Mouse (Mus musculus) neural tube, embryonic 15.5 days (tissue): Measurements from ENCODE around the gene Stoml2. TPM values are rescaled to one million over a fixed set of nuclear protein-coding genes. Genes with fewer than 3 reads are reported as not detected.
A peak's percentile ranks its signal among the peaks of the same experiment; 100 is the strongest.
"Not testable (repeated sequence)": the region's sequence is repeated elsewhere in the genome, so short reads cannot be mapped to it uniquely, and the experiment has no call there.

Experiments used
- ATAC-seq: fragments of 200-750 bp; cut with Nextera tagmentation; 2 replicates; pipeline ENCODE4 v1.8.0; 2017; ENCODE audit warnings: mild to moderate bottlenecking, moderate TSS enrichment, moderate library complexity; ENCODE audit not compliant: low FRiP score
- H3K27ac ChIP-seq: fragments of 300-500 bp; sonication (generic); replicated peaks from 2 replicates; pipeline ENCODE4 v1.5.1; 2015; ENCODE audit warnings: mild to moderate bottlenecking, inconsistent platforms
- H3K27me3 ChIP-seq: fragments of 300-500 bp; sonication (generic); replicated peaks from 2 replicates; pipeline ENCODE4 v1.6.1; 2015; ENCODE audit warnings: inconsistent platforms
- H3K36me3 ChIP-seq: fragments of 300-500 bp; sonication (generic); 2 replicates; pipeline ENCODE4 v1.6.1; 2015; ENCODE audit warnings: inconsistent platforms
- H3K4me1 ChIP-seq: fragments of 300-500 bp; sonication (generic); 2 replicates; pipeline ENCODE4 v1.6.1; 2015; ENCODE audit warnings: inconsistent platforms
- H3K4me2 ChIP-seq: fragments of 300-500 bp; sonication (generic); 2 replicates; pipeline ENCODE4 v1.6.1; 2015; ENCODE audit warnings: inconsistent platforms, mild to moderate bottlenecking, moderate library complexity
- H3K4me3 ChIP-seq: fragments of 300-500 bp; sonication (generic); replicated peaks from 2 replicates; pipeline ENCODE4 v1.5.1; 2015; ENCODE audit warnings: mild to moderate bottlenecking, inconsistent platforms
- H3K9ac ChIP-seq: fragments of 300-500 bp; sonication (generic); replicated peaks from 2 replicates; pipeline ENCODE4 v1.6.1; 2015; ENCODE audit warnings: mild to moderate bottlenecking, inconsistent platforms
- H3K9me3 ChIP-seq: fragments of 300-500 bp; sonication (generic); replicated peaks from 2 replicates; pipeline ENCODE4 v1.6.1; 2016; ENCODE audit warnings: inconsistent platforms
- WGBS: fragments of 180-500 bp; shearing (Covaris S2); methylation state at CpG from one replicate; pipeline ENCODE4 v1.1.7; 2015; ENCODE audit warnings: mixed read lengths; 5-methylcytosine and 5-hydroxymethylcytosine counted together
- polyA plus RNA-seq: library from polyadenylated mRNA; unstranded; fragments of >200 nt; fragmentation: Nextera tagmentation; extraction: Ambion mirVana; gene quantifications from 2 replicates; pipeline ENCODE4 v1.2.1, GENCODE M21; 2015

Stoml2 gene
- polyA plus RNA-seq, 1 experiment from 2014 or later: 231 TPM

GRCm38 (mm10) chr4:42999451-43000140, 31.9 kb downstream of the Stoml2 start:
- H3K4me2 ChIP-seq: peak overlapping the region; percentile 79
- H3K27ac ChIP-seq: peak overlapping the region; percentile 98
- no peaks in the 10 kb centered on the region for H3K27me3 ChIP-seq
- ATAC-seq: peak; percentile 84
- H3K9ac ChIP-seq: peak overlapping the region; percentile 97
- no peaks in the 10 kb centered on the region for H3K9me3 ChIP-seq
- peak overlapping the region; percentile 97 for H3K4me3 ChIP-seq
- H3K36me3 ChIP-seq: peaks cover 13% of the 10 kb centered on the region
- H3K4me1 ChIP-seq: peaks cover 28% of the 10 kb centered on the region
- WGBS: under 1% methylated on average over 50 of the region's 51 CpGs

GRCm38 (mm10) chr4:42998022-42998421, 33.5 kb downstream of the Stoml2 start:
- Histone ChIP-seq H3K27me3 (no peaks in the 10 kb centered on the region), H3K4me1 (peaks cover 28% of the 10 kb centered on the region), H3K4me3 (peak overlapping the region; percentile 97), H3K9me3 (no peaks in the 10 kb centered on the region), H3K36me3 (peaks cover 29% of the 10 kb centered on the region), H3K9ac (peak overlapping the region; percentile 97; the same call in 1 of the 2 replicates), H3K27ac (no peak overlapping the region), H3K4me2 (peak overlapping the region; percentile 79)
- 47% methylated on average over 2 of the region's 2 CpGs for WGBS
- ATAC-seq: no peak

- no peaks in the 10 kb centered on the region for H3K9me3 ChIP-seq
- H3K27ac ChIP-seq: no peak overlapping the region
- no peak for ATAC-seq
- no peak overlapping the region for H3K9ac ChIP-seq
- peaks cover 97% of the 10 kb centered on the region for H3K36me3 ChIP-seq
- no peaks in the 10 kb centered on the region for H3K27me3 ChIP-seq
- WGBS: 87% methylated on average over 1 of the region's 1 CpGs
- H3K4me2 ChIP-seq: no peak overlapping the region
- no peak overlapping the region for H3K4me3 ChIP-seq
- H3K4me1 ChIP-seq: no peaks in the 10 kb centered on the region
Measured at GRCm38 (mm10) chr4:42988296-42988695, 43.2 kb downstream of the Stoml2 start.

GRCm38 (mm10) chr4:42980467-42980866, 51.0 kb downstream of the Stoml2 start:
- H3K9ac ChIP-seq, H3K4me3 ChIP-seq, H3K4me2 ChIP-seq, H3K27ac ChIP-seq, ATAC-seq, H3K4me1 ChIP-seq, H3K27me3 ChIP-seq, H3K9me3 ChIP-seq: not testable (repeated sequence)
- 97% methylated on average over 8 of the region's 8 CpGs for WGBS
- H3K36me3 ChIP-seq: peaks cover 65% of the 10 kb centered on the region

GRCm38 (mm10) chr4:42978062-42978461, 53.4 kb downstream of the Stoml2 start:
- Histone ChIP-seq H3K36me3 (peaks cover 44% of the 10 kb centered on the region), H3K4me2 (no peak overlapping the region), H3K27ac (no peak overlapping the region), H3K27me3 (no peaks in the 10 kb centered on the region), H3K4me1 (no peaks in the 10 kb centered on the region), H3K4me3 (no peak overlapping the region), H3K9ac (no peak overlapping the region), H3K9me3 (no peaks in the 10 kb centered on the region)
- 95% methylated on average over 4 of the region's 4 CpGs for WGBS
- no peak for ATAC-seq

Other genes starting within 250 kb of the Stoml2 start
- gene Fam205a1, start 177.8 kb downstream of the Stoml2 start, polyA plus RNA-seq: 0.08 TPM in 1 of 2 replicates, not detected in the other
- gene Gm12394, start 174.9 kb downstream of the Stoml2 start, polyA plus RNA-seq: 0.49 and 0.51 TPM in 2 replicates
- gene Fam205c, start 157.5 kb downstream of the Stoml2 start, polyA plus RNA-seq: 1.4 and 2.6 TPM in 2 replicates
- 40.2 and 46.1 TPM in 2 replicates for gene Phf24, start 115.0 kb downstream of the Stoml2 start, polyA plus RNA-seq
- gene Dnajb5, start 81.9 kb downstream of the Stoml2 start, polyA plus RNA-seq: 44.3 and 48.7 TPM in 2 replicates
- gene 1700022I11Rik, start 62.1 kb downstream of the Stoml2 start, polyA plus RNA-seq: 0.31 and 0.50 TPM in 2 replicates
- gene Vcp, start 31.2 kb downstream of the Stoml2 start, polyA plus RNA-seq: 477 and 496 TPM in 2 replicates
- 21.0 and 22.8 TPM in 2 replicates for gene Fancg, start 21.2 kb downstream of the Stoml2 start, polyA plus RNA-seq
- 27.8 and 30.8 TPM in 2 replicates for gene Pigo, start 5.9 kb downstream of the Stoml2 start, polyA plus RNA-seq
- gene Fam214b, start 14.5 kb upstream of the Stoml2 start, polyA plus RNA-seq: 27.5 and 28.5 TPM in 2 replicates
- 11.1 and 12.3 TPM in 2 replicates for gene Unc13b, start 27.2 kb upstream of the Stoml2 start, polyA plus RNA-seq
- 0.36 and 0.78 TPM in 2 replicates for gene Atp8b5, start 235.4 kb upstream of the Stoml2 start, polyA plus RNA-seq